Mouse (Mus musculus): Measurements from ENCODE around the gene Tmem54. TPM values are rescaled to one million over a fixed set of nuclear protein-coding genes. Genes with fewer than 3 reads are reported as not detected.
A peak's percentile ranks its signal among the peaks of the same experiment; 100 is the strongest.

Tmem54 gene
- polyA plus RNA-seq, 1 experiment from 2014 or later: not detected

DNA sequence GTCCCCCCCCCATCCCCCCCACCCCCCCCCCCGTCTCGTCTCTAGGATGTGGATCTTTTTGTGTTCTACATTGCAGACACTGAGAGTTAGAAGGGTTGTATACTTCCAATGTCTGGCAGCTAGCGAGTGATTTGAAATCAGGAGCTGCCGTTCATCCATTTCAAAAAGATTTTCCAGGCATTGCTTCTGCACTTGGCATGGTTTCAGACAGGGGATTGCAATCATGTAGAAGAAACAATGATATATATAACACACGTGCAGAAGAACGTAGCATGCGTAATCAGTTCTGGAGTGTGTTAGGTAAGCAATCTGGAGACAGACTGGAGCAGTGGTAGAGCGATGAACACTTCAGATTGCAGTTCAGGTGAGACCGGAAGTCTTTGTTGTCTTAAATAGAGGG lies 16.8 kb downstream of the Tmem54 start:
- Histone ChIP-seq H3K9me3 (replicated peaks) (no peaks in the 10 kb centered on the region), H3K4me2 (no peak overlapping the region), H3K27ac (peak overlapping the region; percentile 35), H3K4me3 (no peak overlapping the region), H3K4me1 (peaks cover 40% of the 10 kb centered on the region), H3K27me3 (peaks cover 65% of the 10 kb centered on the region), H3K9ac (no peak overlapping the region), H3K36me3 (ENCODE audit: poor library complexity, severe bottlenecking) (no peaks in the 10 kb centered on the region)
- 32% methylated on average over 9 of the region's 9 CpGs for WGBS
- no peak for ATAC-seq

- Histone ChIP-seq H3K4me1 (peaks cover 40% of the 10 kb centered on the region), H3K9ac (no peak overlapping the region), H3K4me3 (no peak overlapping the region), H3K36me3 (ENCODE audit: poor library complexity, severe bottlenecking) (no peaks in the 10 kb centered on the region), H3K27ac (no peak overlapping the region), H3K4me2 (no peak overlapping the region), H3K9me3 (replicated peaks) (no peaks in the 10 kb centered on the region), H3K27me3 (peaks cover 65% of the 10 kb centered on the region)
- WGBS: 27% methylated on average over 8 of the region's 8 CpGs
- peak; percentile 37 for ATAC-seq
Measured at GRCm38 (mm10) chr4:129122719-129123118, 17.4 kb downstream of the Tmem54 start.

GRCm38 (mm10) chr4:129124652-129125146 lies 19.4 kb downstream of the Tmem54 start:
- H3K27me3 ChIP-seq: peaks cover 51% of the 10 kb centered on the region
- H3K9ac ChIP-seq: no peak overlapping the region
- 0 out of 2 replicates have a peak overlapping the region, but pooled peaks have one; percentile 0 for H3K4me3 ChIP-seq
- H3K4me1 ChIP-seq: peaks cover 54% of the 10 kb centered on the region
- no peaks in the 10 kb centered on the region for H3K36me3 ChIP-seq (ENCODE audit: poor library complexity, severe bottlenecking)
- ATAC-seq: peak; percentile 59
- 7% methylated on average over 13 of the region's 13 CpGs for WGBS
- peak overlapping the region; percentile 54 for H3K4me2 ChIP-seq
- H3K27ac ChIP-seq: 0 out of 2 replicates have a peak overlapping the region, but pooled peaks have one; percentile 1
- H3K9me3 ChIP-seq (replicated peaks): no peaks in the 10 kb centered on the region

GRCm38 (mm10) chr4:129125736-129126451 lies 20.5 kb downstream of the Tmem54 start:
- Histone ChIP-seq H3K36me3 (ENCODE audit: poor library complexity, severe bottlenecking) (no peaks in the 10 kb centered on the region), H3K9ac (0 out of 2 replicates have a peak overlapping the region, but pooled peaks have one; percentile 27), H3K9me3 (replicated peaks) (no peaks in the 10 kb centered on the region), H3K27ac (no peak overlapping the region), H3K4me3 (peak overlapping the region; percentile 24), H3K4me2 (peak overlapping the region; percentile 54), H3K27me3 (peaks cover 39% of the 10 kb centered on the region), H3K4me1 (peaks cover 54% of the 10 kb centered on the region)
- no peak for ATAC-seq
- 7% methylated on average over 19 of the region's 19 CpGs for WGBS

DNA sequence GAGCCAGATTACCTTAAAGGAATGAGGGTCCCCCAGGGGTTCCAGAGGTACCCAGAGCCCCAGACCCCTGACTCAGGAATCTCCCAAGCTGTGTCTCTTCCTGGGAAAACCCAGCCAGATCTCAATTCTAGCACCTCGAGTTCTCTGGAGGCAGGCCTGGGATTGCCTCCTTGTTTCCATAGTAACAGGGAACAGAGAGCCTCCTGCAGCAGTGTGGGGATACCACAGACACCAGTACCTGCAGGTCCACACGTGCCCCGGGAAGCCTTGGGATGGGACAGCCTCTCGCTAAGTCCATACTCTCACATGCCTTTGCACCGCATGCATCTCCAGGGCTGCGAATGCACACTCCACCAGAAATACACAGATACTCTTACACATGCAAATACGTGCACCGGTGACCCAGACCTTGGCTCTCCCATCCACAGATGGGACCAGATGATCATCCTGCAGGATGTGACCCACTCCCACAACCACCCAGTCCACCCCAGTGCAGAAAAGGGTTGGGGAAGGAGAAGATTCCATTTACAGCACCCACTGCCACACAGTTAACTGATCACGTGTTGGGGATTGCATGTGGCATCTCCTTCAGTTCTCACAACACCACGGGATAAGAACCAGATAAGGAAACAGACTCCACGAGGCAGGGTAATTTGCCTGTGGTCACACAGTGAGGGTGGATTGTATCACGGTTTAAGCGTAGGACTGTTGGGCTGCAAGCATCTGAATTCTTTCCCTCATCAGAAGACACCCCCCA lies 23.4 kb downstream of the Tmem54 start:
- peaks cover 17% of the 10 kb centered on the region for H3K27me3 ChIP-seq
- H3K4me1 ChIP-seq: peaks cover 46% of the 10 kb centered on the region
- no peaks in the 10 kb centered on the region for H3K36me3 ChIP-seq (ENCODE audit: poor library complexity, severe bottlenecking)
- H3K27ac ChIP-seq: no peak overlapping the region
- ATAC-seq: no peak
- H3K9me3 ChIP-seq (replicated peaks): no peaks in the 10 kb centered on the region
- no peak overlapping the region for H3K9ac ChIP-seq
- no peak overlapping the region for H3K4me3 ChIP-seq
- no peak overlapping the region for H3K4me2 ChIP-seq
- 70% methylated on average over 13 of the region's 13 CpGs for WGBS

- no peaks in the 10 kb centered on the region for H3K9me3 ChIP-seq (replicated peaks)
- H3K9ac ChIP-seq: no peak overlapping the region
- no peak overlapping the region for H3K4me2 ChIP-seq
- no peak overlapping the region for H3K27ac ChIP-seq
- no peak for ATAC-seq
- peaks cover 45% of the 10 kb centered on the region for H3K4me1 ChIP-seq
- H3K4me3 ChIP-seq: no peak overlapping the region
- peaks cover 16% of the 10 kb centered on the region for H3K27me3 ChIP-seq
- 44% methylated on average over 9 of the region's 9 CpGs for WGBS
- no peaks in the 10 kb centered on the region for H3K36me3 ChIP-seq (ENCODE audit: poor library complexity, severe bottlenecking)
Measured at GRCm38 (mm10) chr4:129129387-129129786, 24.0 kb downstream of the Tmem54 start.

DNA sequence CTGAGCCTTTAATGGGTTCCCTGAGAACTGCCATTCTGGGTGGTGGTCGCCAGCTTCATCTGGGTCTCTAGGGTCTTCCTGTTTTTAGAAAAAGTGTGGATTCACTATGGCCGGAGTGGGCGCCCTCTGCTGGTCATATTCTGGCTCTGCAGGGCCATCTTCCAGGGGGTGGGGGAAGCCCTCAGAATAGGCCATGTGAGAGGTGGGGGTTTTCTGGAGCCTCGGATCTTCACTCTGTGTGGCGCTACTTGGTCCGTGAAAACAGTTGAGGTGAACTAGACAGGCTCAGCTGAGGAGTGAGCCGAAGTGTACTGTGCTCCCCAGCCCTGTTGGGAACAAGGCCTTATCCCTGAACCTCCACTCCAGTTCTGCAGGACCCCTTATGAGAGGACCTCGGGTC lies 24.8 kb downstream of the Tmem54 start:
- Histone ChIP-seq H3K27me3 (peaks cover 16% of the 10 kb centered on the region), H3K4me1 (peaks cover 40% of the 10 kb centered on the region), H3K9me3 (replicated peaks) (no peaks in the 10 kb centered on the region), H3K4me3 (no peak overlapping the region), H3K36me3 (ENCODE audit: poor library complexity, severe bottlenecking) (no peaks in the 10 kb centered on the region), H3K27ac (no peak overlapping the region), H3K9ac (no peak overlapping the region), H3K4me2 (peak overlapping the region; percentile 22; the same call in 1 of the 2 replicates)
- WGBS: 3% methylated on average over 8 of the region's 8 CpGs
- peak; percentile 44 for ATAC-seq

- WGBS: 6% methylated on average over 16 of the region's 17 CpGs
Measured at GRCm38 (mm10) chr4:129130755-129131303, 25.5 kb downstream of the Tmem54 start.

GRCm38 (mm10) chr4:129134799-129135585 lies 29.6 kb downstream of the Tmem54 start:
- Histone ChIP-seq H3K27ac (no peak overlapping the region), H3K27me3 (peaks cover 51% of the 10 kb centered on the region), H3K4me1 (peaks cover 28% of the 10 kb centered on the region), H3K4me2 (0 out of 2 replicates have a peak overlapping the region, but pooled peaks have one; percentile 27), H3K36me3 (ENCODE audit: poor library complexity, severe bottlenecking) (no peaks in the 10 kb centered on the region), H3K4me3 (no peak overlapping the region), H3K9ac (no peak overlapping the region), H3K9me3 (replicated peaks) (no peaks in the 10 kb centered on the region)
- 11% methylated on average over 15 of the region's 15 CpGs for WGBS
- ATAC-seq: 0 out of 2 replicates have a peak, but pooled peaks have one; percentile 41

More at GRCm38 (mm10) chr4:129130755-129131303, 25.5 kb downstream of the Tmem54 start:
- H3K4me1 ChIP-seq: peaks cover 34% of the 10 kb centered on the region
- no peak for ATAC-seq
- peaks cover 20% of the 10 kb centered on the region for H3K27me3 ChIP-seq
- no peaks in the 10 kb centered on the region for H3K9me3 ChIP-seq (replicated peaks)
- no peak overlapping the region for H3K9ac ChIP-seq
- H3K4me2 ChIP-seq: peak overlapping the region; percentile 22
- no peaks in the 10 kb centered on the region for H3K36me3 ChIP-seq (ENCODE audit: poor library complexity, severe bottlenecking)
- H3K27ac ChIP-seq: no peak overlapping the region
- H3K4me3 ChIP-seq: no peak overlapping the region

GRCm38 (mm10) chr4:129135637-129136036 lies 30.3 kb downstream of the Tmem54 start:
- H3K4me2 ChIP-seq: peak overlapping the region; percentile 94; the same call in 1 of the 2 replicates
- H3K9ac ChIP-seq: no peak overlapping the region
- 65% methylated on average over 2 of the region's 2 CpGs for WGBS
- no peak for ATAC-seq
- no peak overlapping the region for H3K27ac ChIP-seq
- H3K9me3 ChIP-seq (replicated peaks): no peaks in the 10 kb centered on the region
- H3K4me1 ChIP-seq: peaks cover 26% of the 10 kb centered on the region
- peaks cover 51% of the 10 kb centered on the region for H3K27me3 ChIP-seq
- no peaks in the 10 kb centered on the region for H3K36me3 ChIP-seq (ENCODE audit: poor library complexity, severe bottlenecking)
- H3K4me3 ChIP-seq: no peak overlapping the region

- Histone ChIP-seq H3K36me3 (ENCODE audit: poor library complexity, severe bottlenecking) (no peaks in the 10 kb centered on the region), H3K4me2 (peak overlapping the region; percentile 94), H3K4me1 (peaks cover 22% of the 10 kb centered on the region), H3K27ac (no peak overlapping the region), H3K9me3 (replicated peaks) (no peaks in the 10 kb centered on the region), H3K4me3 (peak overlapping the region; percentile 56), H3K27me3 (peaks cover 50% of the 10 kb centered on the region), H3K9ac (peak overlapping the region; percentile 74)
- WGBS: 24% methylated on average over 9 of the region's 9 CpGs
- ATAC-seq: 0 out of 2 replicates have a peak, but pooled peaks have one; percentile 25
Measured at GRCm38 (mm10) chr4:129136189-129136578, 30.8 kb downstream of the Tmem54 start.
